Mouse (Mus musculus): ENCODE measurements at regions not wholly inside any gene's neighbourhood (a gene's known extent, or its start where the extent isn't known, plus 50 kb on each side); places are given as distances from the start of the nearest gene placed in this dataset.

- no peak for DNase-seq (ENCODE audit: extremely low read depth)
- H3K4me2 ChIP-seq (ENCODE audit: insufficient read depth, low read depth, poor library complexity, severe bottlenecking), result no peak overlapping the region
- in situ Hi-C loops (cut with MboI; ENCODE audit: low pct_ligation_motif_present, low pct_unique_long_range_greater_than_20kb, low sequenced_read_pairs) (no loop called here), dilution Hi-C loops (cut with MboI; ENCODE audit: extremely low pct_ligation_motif_present, extremely low pct_unique_long_range_greater_than_20kb, low sequenced_read_pairs) (no loop called here)
- no peak overlapping the region for H3K9ac ChIP-seq (ENCODE audit: insufficient read depth, low read depth)
- no peaks in the 10 kb centered on the region for H3K27me3 ChIP-seq (replicated peaks)
- TF ChIP-seq USF2 (conservative IDR thresholded peaks at IDR 0.05; ENCODE audit: low read depth, low read length) (no peak), ELF1 (IDR thresholded peaks at IDR 0.05; ENCODE audit: low read depth, low read length) (no peak), SIN3A (IDR thresholded peaks at IDR 0.05; ENCODE audit: low read length) (no peak), TBP (conservative IDR thresholded peaks at IDR 0.05; ENCODE audit: low read depth, low read length) (no peak), PAX5 (IDR thresholded peaks at IDR 0.05; ENCODE audit: low read length) (no peak), NRF1 (IDR thresholded peaks at IDR 0.05; ENCODE audit: low read depth, low read length) (no peak), TCF12 (IDR thresholded peaks at IDR 0.05; ENCODE audit: low read depth, low read length) (no peak), MAX (IDR thresholded peaks at IDR 0.05; ENCODE audit: low read length) (no peak)
- H3K9me3 ChIP-seq (replicated peaks; ENCODE audit: low read length), result no peaks in the 10 kb centered on the region
- H3K4me1 ChIP-seq (ENCODE audit: control insufficient read depth in 1 of 2, insufficient read depth in 2 of 2), result no peaks in the 10 kb centered on the region
- H3K36me3 ChIP-seq (replicated peaks in 1 of 2; ENCODE audit: control insufficient read depth in 1 of 2, insufficient read depth in 1 of 2, low read length in 1 of 2), result no peaks in the 10 kb centered on the region
- no peak overlapping the region for H3K27ac ChIP-seq (ENCODE audit: insufficient read depth, low read depth)
- H3K4me3 ChIP-seq (replicated peaks in 1 of 3; ENCODE audit: low read depth in 2 of 3, low read length in 2 of 3, poor library complexity in 1 of 3), result no peak overlapping the region
- H3K79me2 ChIP-seq (replicated peaks; ENCODE audit: control insufficient read depth, extremely low read depth, insufficient read depth, poor library complexity, severe bottlenecking), result no peaks in the 10 kb centered on the region
Measured at GRCm38 (mm10) chr10:14306811-14307210, 238.6 kb downstream of the Adgrg6 start.

- no peak overlapping the region for H3K27ac ChIP-seq (ENCODE audit: insufficient read depth, low read depth)
- dilution Hi-C loops (cut with MboI; ENCODE audit: extremely low pct_ligation_motif_present, extremely low pct_unique_long_range_greater_than_20kb, low sequenced_read_pairs), result no loop called here
- no peak for TF ChIP-seq NRF1 (IDR thresholded peaks at IDR 0.05; ENCODE audit: low read depth, low read length)
- no peak for TF ChIP-seq ETS1 (conservative IDR thresholded peaks at IDR 0.05; ENCODE audit: low read depth, low read length)
- no peak for TF ChIP-seq ZC3H11A (IDR thresholded peaks at IDR 0.05; ENCODE audit: low read depth, low read length)
- TF ChIP-seq ZKSCAN1 (IDR thresholded peaks at IDR 0.05; ENCODE audit: borderline replicate concordance, low read depth, low read length), result no peak
- TF ChIP-seq TBP (conservative IDR thresholded peaks at IDR 0.05; ENCODE audit: low read depth, low read length), result no peak
- TF ChIP-seq E2F4 (IDR thresholded peaks at IDR 0.05; ENCODE audit: insufficient replicate concordance, low read depth, low read length), result no peak
- no peak for TF ChIP-seq JUN (IDR thresholded peaks at IDR 0.05; ENCODE audit: insufficient read depth, low read depth, low read length)
- no peak for TF ChIP-seq USF2 (conservative IDR thresholded peaks at IDR 0.05; ENCODE audit: low read depth, low read length)
- TF ChIP-seq SMC3 (IDR thresholded peaks at IDR 0.05; ENCODE audit: low read depth, low read length), result no peak
- TF ChIP-seq CTCF (conservative IDR thresholded peaks at IDR 0.05 in 1 of 2, IDR thresholded peaks at IDR 0.05 in 1 of 2; ENCODE audit: low read depth in 2 of 2, low read length in 2 of 2), result no peak
- no peak for TF ChIP-seq RCOR1 (conservative IDR thresholded peaks at IDR 0.05; ENCODE audit: low read depth, low read length)
- TF ChIP-seq JUND (conservative IDR thresholded peaks at IDR 0.05; ENCODE audit: low read depth, low read length), result no peak
- TF ChIP-seq MYC (IDR thresholded peaks at IDR 0.05; ENCODE audit: low read depth, low read length), result no peak
- TF ChIP-seq TCF12 (IDR thresholded peaks at IDR 0.05; ENCODE audit: low read depth, low read length), result no peak
Measured at GRCm38 (mm10) chr10:14303476-14303875, 242.0 kb downstream of the Adgrg6 start.

More at GRCm38 (mm10) chr10:14303476-14303875, 242.0 kb downstream of the Adgrg6 start:
- H3K4me2 ChIP-seq (ENCODE audit: insufficient read depth, low read depth, poor library complexity, severe bottlenecking), result no peak overlapping the region
- H3K4me1 ChIP-seq (ENCODE audit: control insufficient read depth in 1 of 2, insufficient read depth in 2 of 2), result no peaks in the 10 kb centered on the region
- in situ Hi-C loops (cut with MboI; ENCODE audit: low pct_ligation_motif_present, low pct_unique_long_range_greater_than_20kb, low sequenced_read_pairs), result no loop called here
- no peaks in the 10 kb centered on the region for H3K27me3 ChIP-seq (replicated peaks)
- no peaks in the 10 kb centered on the region for H3K36me3 ChIP-seq (replicated peaks in 1 of 2; ENCODE audit: control insufficient read depth in 1 of 2, insufficient read depth in 1 of 2, low read length in 1 of 2)
- H3K9ac ChIP-seq (ENCODE audit: insufficient read depth, low read depth), result no peak overlapping the region
- H3K4me3 ChIP-seq (replicated peaks in 1 of 3; ENCODE audit: low read depth in 2 of 3, low read length in 2 of 3, poor library complexity in 1 of 3), result no peak overlapping the region
- DNase-seq (ENCODE audit: extremely low read depth), result no peak
- H3K9me3 ChIP-seq (replicated peaks; ENCODE audit: low read length), result no peaks in the 10 kb centered on the region
- H3K79me2 ChIP-seq (replicated peaks; ENCODE audit: control insufficient read depth, extremely low read depth, insufficient read depth, poor library complexity, severe bottlenecking), result no peaks in the 10 kb centered on the region
